Mouse (Mus musculus) neural tube, embryonic 11.5 days (tissue): ENCODE measurements at regions not wholly inside any gene's neighbourhood (a gene's known extent, or its start where the extent isn't known, plus 50 kb on each side); places are given as distances from the start of the nearest gene placed in this dataset.

Experiments used
- ATAC-seq: fragments of 200-750 bp; cut with Nextera tagmentation; 2 replicates; pipeline ENCODE4 v1.8.0; 2017; ENCODE audit warnings: moderate number of reproducible peaks, mild to moderate bottlenecking, moderate TSS enrichment, moderate library complexity; ENCODE audit not compliant: insufficient read depth, low FRiP score, low TSS enrichment
- DNase-seq: peaks from one replicate; pipeline ENCODE4 v3.0.0-alpha.2; 2015; ENCODE audit warnings: low spot score
- H3K27ac ChIP-seq: fragments of 300-500 bp; sonication (generic); 2 replicates; pipeline ENCODE4 v1.5.1; 2014; ENCODE audit warnings: low read depth, mild to moderate bottlenecking, low read length
- H3K27me3 ChIP-seq: fragments of 300-500 bp; sonication (generic); 2 replicates; pipeline ENCODE4 v1.6.1; 2014; ENCODE audit warnings: mild to moderate bottlenecking, low read length, mixed read lengths; ENCODE audit not compliant: control insufficient read depth, insufficient read depth
- H3K36me3 ChIP-seq: fragments of 300-500 bp; sonication (generic); 2 replicates; pipeline ENCODE4 v1.6.1; 2014; ENCODE audit warnings: mild to moderate bottlenecking, low read length, moderate library complexity, mixed read lengths; ENCODE audit not compliant: control insufficient read depth, insufficient read depth
- H3K4me1 ChIP-seq: fragments of 300-500 bp; sonication (generic); 2 replicates; pipeline ENCODE4 v1.6.1; 2014; ENCODE audit warnings: low read length, mixed read lengths; ENCODE audit not compliant: control insufficient read depth, insufficient read depth
- H3K4me2 ChIP-seq: fragments of 300-500 bp; sonication (generic); 2 replicates; pipeline ENCODE4 v1.6.1; 2014; ENCODE audit warnings: low read depth, mild to moderate bottlenecking, moderate library complexity
- H3K4me3 ChIP-seq: fragments of 300-500 bp; sonication (generic); 2 replicates; pipeline ENCODE4 v1.5.1; 2014; ENCODE audit warnings: low read depth, low read length
- H3K9ac ChIP-seq: fragments of 300-500 bp; sonication (generic); 2 replicates; pipeline ENCODE4 v1.6.1; 2014; ENCODE audit warnings: mild to moderate bottlenecking, low read length
- H3K9me3 ChIP-seq: fragments of 300-500 bp; sonication (generic); 2 replicates; pipeline ENCODE4 v1.6.1; 2016; ENCODE audit warnings: low read length; ENCODE audit not compliant: control insufficient read depth
- WGBS: fragments of 180-500 bp; shearing (Covaris S2); extraction: QIAGEN DNeasy Blood & Tissue Kit; methylation state at CpG from one replicate; pipeline ENCODE4 v1.1.7; 2014; 5-methylcytosine and 5-hydroxymethylcytosine counted together

- H3K9ac ChIP-seq, result no peak overlapping the region
- WGBS, result 88% methylated on average over 1 of the region's 1 CpGs
- H3K4me1 ChIP-seq, result no peaks in the 10 kb centered on the region
- no peak for ATAC-seq
- H3K27me3 ChIP-seq, result no peaks in the 10 kb centered on the region
- DNase-seq, result no peak
- no peak overlapping the region for H3K4me2 ChIP-seq
- no peaks in the 10 kb centered on the region for H3K36me3 ChIP-seq
- H3K9me3 ChIP-seq, result no peaks in the 10 kb centered on the region
- no peak overlapping the region for H3K4me3 ChIP-seq
- no peak overlapping the region for H3K27ac ChIP-seq
Observed at GRCm38 (mm10) chr5:44352324-44352723, 125.9 kb upstream of the Tapt1 start.

- Histone ChIP-seq H3K36me3 (no peaks in the 10 kb centered on the region), H3K9me3 (no peaks in the 10 kb centered on the region), H3K4me1 (no peaks in the 10 kb centered on the region), H3K27ac (no peak overlapping the region), H3K9ac (no peak overlapping the region), H3K27me3 (no peaks in the 10 kb centered on the region), H3K4me3 (no peak overlapping the region), H3K4me2 (no peak overlapping the region)
- DNase-seq (no peak), ATAC-seq (no peak)
- WGBS, result 81% methylated on average over 2 of the region's 2 CpGs
Observed at GRCm38 (mm10) chr5:44341457-44342014, 115.1 kb upstream of the Tapt1 start.

GRCm38 (mm10) chr5:44338662-44339061, 112.2 kb upstream of the Tapt1 start:
- 90% methylated on average over 4 of the region's 4 CpGs for WGBS
- no peak overlapping the region for H3K4me2 ChIP-seq
- H3K27ac ChIP-seq, result no peak overlapping the region
- no peak for DNase-seq
- no peaks in the 10 kb centered on the region for H3K9me3 ChIP-seq
- H3K9ac ChIP-seq, result no peak overlapping the region
- no peaks in the 10 kb centered on the region for H3K36me3 ChIP-seq
- H3K4me3 ChIP-seq, result no peak overlapping the region
- no peaks in the 10 kb centered on the region for H3K27me3 ChIP-seq
- no peak for ATAC-seq
- no peaks in the 10 kb centered on the region for H3K4me1 ChIP-seq

- DNase-seq, result no peak
- Histone ChIP-seq H3K9ac (no peak overlapping the region), H3K36me3 (no peaks in the 10 kb centered on the region), H3K4me2 (no peak overlapping the region), H3K27ac (no peak overlapping the region), H3K4me3 (no peak overlapping the region), H3K4me1 (no peaks in the 10 kb centered on the region), H3K9me3 (no peaks in the 10 kb centered on the region), H3K27me3 (no peaks in the 10 kb centered on the region)
- WGBS, result 90% methylated on average over 5 of the region's 5 CpGs
- ATAC-seq, result no peak
Observed at GRCm38 (mm10) chr5:44335756-44336155, 109.3 kb upstream of the Tapt1 start.

- ATAC-seq, result no peak
- H3K4me3 ChIP-seq, result no peak overlapping the region
- H3K36me3 ChIP-seq, result no peaks in the 10 kb centered on the region
- no peaks in the 10 kb centered on the region for H3K9me3 ChIP-seq
- H3K27me3 ChIP-seq, result no peaks in the 10 kb centered on the region
- no peak overlapping the region for H3K4me2 ChIP-seq
- H3K27ac ChIP-seq, result no peak overlapping the region
- no peak overlapping the region for H3K9ac ChIP-seq
- 98% methylated on average over 1 of the region's 1 CpGs for WGBS
- no peaks in the 10 kb centered on the region for H3K4me1 ChIP-seq
- DNase-seq, result no peak
Observed at GRCm38 (mm10) chr5:44319626-44320025, 93.2 kb upstream of the Tapt1 start.

- WGBS, result 22% methylated on average over 12 of the region's 16 CpGs
- ATAC-seq, result no peak
- H3K27me3 ChIP-seq, result no peaks in the 10 kb centered on the region
- no peak overlapping the region for H3K4me3 ChIP-seq
- 0 out of 2 replicates have a peak overlapping the region, but pooled peaks have one; percentile 6 for H3K4me2 ChIP-seq
- H3K27ac ChIP-seq, result no peak overlapping the region
- H3K9ac ChIP-seq, result no peak overlapping the region
- no peaks in the 10 kb centered on the region for H3K4me1 ChIP-seq
- no peaks in the 10 kb centered on the region for H3K36me3 ChIP-seq
- no peaks in the 10 kb centered on the region for H3K9me3 ChIP-seq
- no peak for DNase-seq
Observed at GRCm38 (mm10) chr5:44306769-44307557, 80.5 kb upstream of the Tapt1 start.

GRCm38 (mm10) chr5:44303886-44304855, 77.7 kb upstream of the Tapt1 start:
- H3K36me3 ChIP-seq, result no peaks in the 10 kb centered on the region
- H3K9me3 ChIP-seq, result no peaks in the 10 kb centered on the region
- no peak overlapping the region for H3K9ac ChIP-seq
- ATAC-seq (no peak), DNase-seq (peak; percentile 74)
- H3K4me2 ChIP-seq, result no peak overlapping the region
- 40% methylated on average over 14 of the region's 14 CpGs for WGBS
- no peaks in the 10 kb centered on the region for H3K4me1 ChIP-seq
- no peak overlapping the region for H3K4me3 ChIP-seq
- H3K27me3 ChIP-seq, result no peaks in the 10 kb centered on the region
- no peak overlapping the region for H3K27ac ChIP-seq

- Histone ChIP-seq H3K27me3 (no peaks in the 10 kb centered on the region), H3K9me3 (no peaks in the 10 kb centered on the region), H3K9ac (no peak overlapping the region), H3K36me3 (no peaks in the 10 kb centered on the region), H3K4me3 (no peak overlapping the region), H3K4me1 (no peaks in the 10 kb centered on the region), H3K27ac (no peak overlapping the region), H3K4me2 (no peak overlapping the region)
- ATAC-seq, result peak; percentile 48; the same call in 1 of the 2 replicates
- 11% methylated on average over 5 of the region's 5 CpGs for WGBS
- peak; percentile 86 for DNase-seq
Observed at GRCm38 (mm10) chr5:44284384-44284783, 58.0 kb upstream of the Tapt1 start.
